Mouse (Mus musculus) heart, postnatal 0 days (tissue): ENCODE data around the gene Zfp775. TPM values are rescaled to one million over a fixed set of nuclear protein-coding genes. Genes with fewer than 3 reads are reported as not detected.
A peak's percentile ranks its signal among the peaks of the same experiment; 100 is the strongest.

Source experiments
- ATAC-seq: fragments of 200-750 bp; cut with Nextera tagmentation; 2 replicates; pipeline ENCODE4 v1.8.0; 2017; ENCODE audit warnings: low read depth, moderate number of reproducible peaks, moderate library complexity; ENCODE audit not compliant: insufficient read depth
- DNase-seq: peaks from one replicate; pipeline ENCODE4 v3.0.0-alpha.2; 2016; ENCODE audit warnings: low spot score
- H3K27ac ChIP-seq: fragments of 300-500 bp; sonication (generic); 2 replicates; pipeline ENCODE4 v1.5.1; 2014; ENCODE audit warnings: low read depth, mild to moderate bottlenecking
- H3K27me3 ChIP-seq: fragments of 300-500 bp; sonication (generic); 2 replicates; pipeline ENCODE4 v1.6.1; 2014; ENCODE audit warnings: low read length, mixed read lengths; ENCODE audit not compliant: control insufficient read depth, insufficient read depth
- H3K36me3 ChIP-seq: fragments of 300-500 bp; sonication (generic); replicated peaks from 2 replicates; pipeline ENCODE4 v1.6.1; 2014; ENCODE audit warnings: low read length, mixed read lengths; ENCODE audit not compliant: control insufficient read depth, insufficient read depth
- H3K4me1 ChIP-seq: fragments of 300-500 bp; sonication (generic); 2 replicates; pipeline ENCODE4 v1.6.1; 2014; ENCODE audit warnings: antibody characterized with exemption; ENCODE audit not compliant: control insufficient read depth, insufficient read depth
- H3K4me2 ChIP-seq: fragments of 300-500 bp; sonication (generic); 2 replicates; pipeline ENCODE4 v1.6.1; 2014; ENCODE audit warnings: low read depth, mild to moderate bottlenecking, low read length, moderate library complexity
- H3K4me3 ChIP-seq: fragments of 300-500 bp; sonication (generic); 2 replicates; pipeline ENCODE4 v1.5.1; 2014; ENCODE audit warnings: low read depth, low read length
- H3K9ac ChIP-seq: fragments of 300-500 bp; sonication (generic); replicated peaks from 2 replicates; pipeline ENCODE4 v1.6.1; 2014; ENCODE audit warnings: low read depth, low read length, mixed read lengths
- H3K9me3 ChIP-seq: fragments of 300-500 bp; sonication (generic); replicated peaks from 2 replicates; pipeline ENCODE4 v1.6.1; 2016; ENCODE audit warnings: low read length; ENCODE audit not compliant: control insufficient read depth
- CTCF ChIP-seq: IDR thresholded peaks from 2 replicates; pipeline ENCODE4 v1.5.1; 2016; ENCODE audit warnings: antibody characterized with exemption, control low read depth, low read depth
- EP300 ChIP-seq: IDR thresholded peaks from 2 replicates; pipeline ENCODE4 v1.6.1; 2016; ENCODE audit warnings: antibody characterized with exemption, low read depth
- WGBS: fragments of 180-500 bp; shearing (Covaris S2); extraction: QIAGEN DNeasy Blood & Tissue Kit; methylation state at CpG from one replicate; pipeline ENCODE4 v1.1.7; 2014; 5-methylcytosine and 5-hydroxymethylcytosine counted together
- polyA plus RNA-seq: library from polyadenylated mRNA; unstranded; fragments of >200 nt; fragmentation: Nextera tagmentation; extraction: Ambion mirVana; gene quantifications from 2 replicates; pipeline ENCODE4 v1.2.1, GENCODE M21; 2015
- total RNA-seq: library from RNA; depleted of rRNA; stranded (reverse); fragments of >200 nt; gene quantifications from 2 replicates; pipeline ENCODE4 v1.2.3, GENCODE M21; 2014; ENCODE audit warnings: low replicate concordance

Zfp775 gene
- total and polyA plus RNA-seq, 2 experiments from 2014 or later: 4.0 to 5.7 TPM

- no peak for TF ChIP-seq EP300
- TF ChIP-seq CTCF: no peak
- no peaks in the 10 kb centered on the region for H3K9me3 ChIP-seq
- peak overlapping the region; percentile 67; the same call in 1 of the 2 replicates for H3K27ac ChIP-seq
- H3K4me3 ChIP-seq: peak overlapping the region; percentile 18; the same call in 1 of the 2 replicates
- ATAC-seq (no peak), DNase-seq (peak; percentile 26)
- no peaks in the 10 kb centered on the region for H3K36me3 ChIP-seq
- H3K9ac ChIP-seq: peak overlapping the region; percentile 22; the same call in 1 of the 2 replicates
- WGBS: 28% methylated on average over 8 of the region's 8 CpGs
- H3K4me1 ChIP-seq: peaks cover 26% of the 10 kb centered on the region
- H3K27me3 ChIP-seq: no peaks in the 10 kb centered on the region
- peak overlapping the region; percentile 59 for H3K4me2 ChIP-seq
These were observed 32.6 kb upstream of the Zfp775 start for GRCm38 (mm10) chr6:48569065-48569807.

- Histone ChIP-seq H3K36me3 (no peaks in the 10 kb centered on the region), H3K4me1 (peaks cover 20% of the 10 kb centered on the region), H3K27ac (peak overlapping the region; percentile 51), H3K9ac (no peak overlapping the region), H3K9me3 (no peaks in the 10 kb centered on the region), H3K4me2 (peak overlapping the region; percentile 36), H3K4me3 (no peak overlapping the region; the same call in 1 of the 2 replicates), H3K27me3 (no peaks in the 10 kb centered on the region)
- DNase-seq: no peak
- WGBS: 85% methylated on average over 5 of the region's 5 CpGs
- ATAC-seq: no peak
- TF ChIP-seq EP300 (no peak), CTCF (no peak)
These were observed 29.8 kb upstream of the Zfp775 start for GRCm38 (mm10) chr6:48572014-48572413.

- ATAC-seq (peak; percentile 54), DNase-seq (peak; percentile 66)
- Histone ChIP-seq H3K4me3 (no peak within 1 kb of the TSS; the same call in 1 of the 2 replicates), H3K4me1 (peaks cover 20% of the 10 kb centered on the region), H3K27me3 (no peaks in the 10 kb centered on the region), H3K36me3 (no peaks in the 10 kb centered on the region), H3K4me2 (peak within 1 kb of the TSS; percentile 36), H3K27ac (peak within 1 kb of the TSS; percentile 67), H3K9me3 (no peaks in the 10 kb centered on the region), H3K9ac (no peak within 1 kb of the TSS)
- 18% methylated on average over 6 of the region's 6 CpGs for WGBS
- TF ChIP-seq CTCF: no peak
- no peak for TF ChIP-seq EP300
These were observed 29.2 kb upstream of the Zfp775 start, which contains the start of gene Rarres2 for GRCm38 (mm10) chr6:48572572-48573061. TSS of gene Rarres2 (minus strand) at chr6:48572789.

GRCm38 (mm10) chr6:48573280-48573679, 28.6 kb upstream of the Zfp775 start:
- no peak overlapping the region for H3K4me2 ChIP-seq
- 32% methylated on average over 10 of the region's 10 CpGs for WGBS
- H3K4me1 ChIP-seq: peaks cover 13% of the 10 kb centered on the region
- DNase-seq (no peak), ATAC-seq (peak; percentile 28; the same call in 1 of the 2 replicates)
- H3K9ac ChIP-seq: no peak overlapping the region
- no peak overlapping the region for H3K4me3 ChIP-seq
- H3K9me3 ChIP-seq: no peaks in the 10 kb centered on the region
- H3K27ac ChIP-seq: peak overlapping the region; percentile 67
- no peaks in the 10 kb centered on the region for H3K36me3 ChIP-seq
- TF ChIP-seq EP300 (no peak), CTCF (no peak)
- no peaks in the 10 kb centered on the region for H3K27me3 ChIP-seq

GRCm38 (mm10) chr6:48573981-48574380, 27.9 kb upstream of the Zfp775 start:
- Histone ChIP-seq H3K4me2 (no peak overlapping the region), H3K36me3 (no peaks in the 10 kb centered on the region), H3K27ac (no peak overlapping the region), H3K9ac (no peak overlapping the region), H3K4me3 (no peak overlapping the region), H3K4me1 (peaks cover 12% of the 10 kb centered on the region), H3K27me3 (no peaks in the 10 kb centered on the region), H3K9me3 (no peaks in the 10 kb centered on the region)
- TF ChIP-seq EP300: no peak
- no peak for TF ChIP-seq CTCF
- no peak for DNase-seq
- ATAC-seq: no peak
- 59% methylated on average over 3 of the region's 3 CpGs for WGBS
